Mouse (Mus musculus) stomach, postnatal 0 days (tissue): ENCODE data around the gene Itga4.

ENCODE experiments used
- CTCF ChIP-seq: IDR thresholded peaks from 2 replicates; pipeline ENCODE4 v1.5.1; 2016; ENCODE audit warnings: antibody characterized with exemption, low read depth, mild to moderate bottlenecking, moderate library complexity
- EP300 ChIP-seq: optimal IDR thresholded peaks from 2 replicates; pipeline ENCODE3; 2016; ENCODE audit warnings: antibody characterized with exemption

GRCm38 (mm10) chr2:79369061-79369524 lies 113.9 kb downstream of the Itga4 start:
- TF ChIP-seq CTCF = no peak
- TF ChIP-seq EP300 = no peak
